Mouse (Mus musculus): ENCODE measurements at regions not wholly inside any gene's neighbourhood (a gene's known extent, or its start where the extent isn't known, plus 50 kb on each side); places are given as distances from the start of the nearest gene placed in this dataset.
"Not testable (repeated sequence)": the region's sequence is repeated elsewhere in the genome, so short reads cannot be mapped to it uniquely, and the experiment has no call there.

- DNase-seq, result no peak
Observed at GRCm38 (mm10) chr12:79989582-79990110, 123.2 kb downstream of the Zfp36l1 start.

DNA sequence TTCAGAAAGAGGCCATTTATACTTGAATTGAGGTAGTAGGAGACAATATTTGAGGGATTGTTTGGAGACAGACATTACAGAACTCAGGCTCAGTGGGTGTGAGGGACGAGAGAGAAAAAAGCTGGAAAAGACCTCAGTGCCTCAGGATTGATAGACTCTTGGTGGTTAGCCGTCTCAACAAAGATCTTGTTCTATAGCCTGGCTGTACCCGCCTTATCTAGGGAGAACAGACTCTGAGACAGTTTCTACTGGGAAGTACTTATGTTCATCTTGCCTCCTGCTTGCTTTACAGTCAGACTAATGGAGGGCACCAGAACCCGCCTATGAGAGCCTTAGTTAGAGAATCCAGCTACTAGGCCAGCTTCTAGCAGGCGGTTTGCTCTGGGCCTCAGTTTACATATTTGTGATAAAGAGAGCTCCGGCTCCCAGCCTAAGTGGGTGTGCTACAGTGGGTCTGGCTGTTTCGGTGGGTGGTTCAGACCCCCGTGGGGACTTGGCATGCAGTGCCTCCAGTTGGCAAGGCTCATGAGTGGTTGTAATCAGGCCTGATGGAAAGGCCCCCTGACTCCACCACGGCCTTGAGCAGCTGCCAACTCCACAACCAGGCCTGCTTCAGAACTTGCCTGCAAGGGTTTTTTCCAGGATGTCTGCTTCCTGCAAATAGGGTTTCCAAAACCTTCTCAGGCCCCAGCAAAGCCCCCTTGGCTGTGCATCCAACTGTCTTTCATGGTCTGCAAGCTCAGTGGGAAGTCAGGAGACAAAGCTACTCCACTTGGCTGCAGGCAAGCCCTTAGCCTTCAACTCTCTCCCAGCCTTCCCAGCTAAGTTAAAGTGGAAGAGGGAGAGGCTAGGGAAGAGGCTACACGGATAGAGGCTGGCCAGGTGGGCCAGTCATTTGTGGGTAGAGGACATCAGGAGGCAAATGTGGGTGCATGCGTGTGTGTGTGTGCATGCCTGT, 124.1 kb downstream of the Zfp36l1 start:
- DNase-seq, result no peak

DNA sequence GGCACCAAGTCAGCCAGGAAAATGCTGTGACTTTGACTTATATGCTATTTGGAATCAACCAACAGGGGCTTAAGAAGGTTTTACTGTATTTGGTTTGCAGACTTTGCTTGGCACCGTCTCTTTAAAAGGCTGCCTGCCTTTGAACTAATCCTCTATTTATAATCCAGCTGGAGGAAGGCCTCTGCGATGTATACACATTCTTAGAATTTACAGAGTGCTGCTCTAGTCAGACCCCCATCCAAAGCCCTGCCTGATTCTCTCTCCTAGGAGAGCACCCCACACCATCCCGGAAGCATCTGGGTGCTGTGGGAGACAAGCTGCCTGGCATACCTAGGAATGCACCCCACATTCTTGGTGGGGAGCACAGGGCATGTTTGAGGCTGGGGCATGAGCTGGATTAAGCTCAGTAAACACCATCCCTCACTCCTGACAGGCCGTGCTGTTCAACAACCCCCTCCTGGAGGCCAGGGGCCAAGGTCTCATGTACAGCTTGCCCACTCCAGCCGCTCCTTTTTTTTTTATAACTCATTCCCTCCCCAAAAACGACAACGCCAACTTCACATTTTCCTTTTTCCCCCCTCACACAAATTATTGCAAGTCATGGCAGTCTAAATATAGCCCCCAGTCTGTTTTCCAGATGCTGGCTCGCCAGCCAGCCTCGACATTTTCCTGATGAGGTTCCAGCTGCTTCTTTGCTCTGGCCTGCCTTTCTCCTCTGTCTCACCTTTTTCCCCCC, 126.4 kb downstream of the Zfp36l1 start:
- DNase-seq, result peak in 1 of 2 experiments; percentile 63

DNA sequence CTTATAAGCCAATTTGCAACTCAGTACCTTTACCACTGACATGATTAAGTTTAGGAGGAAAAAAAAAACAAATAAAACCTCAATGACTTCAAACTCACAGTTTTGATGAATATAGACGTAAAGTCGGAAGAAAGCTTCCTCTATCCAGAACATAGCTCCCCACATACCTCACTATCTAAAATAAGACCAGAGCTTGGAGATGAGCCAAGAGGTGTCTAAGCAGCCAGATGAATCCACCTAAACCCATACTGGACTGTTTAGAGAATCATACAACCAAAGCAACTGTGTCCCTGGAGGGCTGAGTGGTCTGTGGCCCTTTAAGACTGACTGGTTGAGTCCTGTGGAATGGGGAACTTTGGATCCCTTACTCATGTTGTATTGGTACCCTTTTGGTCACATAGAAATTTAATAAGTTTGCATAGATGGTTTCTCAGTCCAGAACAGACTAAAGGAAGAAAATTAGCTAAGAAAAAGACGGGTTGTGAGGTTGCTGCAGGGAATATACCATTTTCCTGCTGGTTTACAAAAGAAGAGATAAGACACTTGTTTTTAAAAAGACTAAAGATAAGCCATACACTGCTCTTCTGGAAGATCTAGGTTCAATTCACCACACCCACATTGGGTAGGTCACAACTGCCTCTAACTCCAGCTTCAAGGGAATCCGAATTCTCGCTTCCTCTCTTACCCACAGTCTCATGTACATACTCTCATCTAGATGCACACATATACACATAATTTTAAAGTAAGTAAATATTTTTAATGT, 127.6 kb downstream of the Zfp36l1 start:
- DNase-seq, result peak in 1 of 2 experiments; percentile 55

DNA sequence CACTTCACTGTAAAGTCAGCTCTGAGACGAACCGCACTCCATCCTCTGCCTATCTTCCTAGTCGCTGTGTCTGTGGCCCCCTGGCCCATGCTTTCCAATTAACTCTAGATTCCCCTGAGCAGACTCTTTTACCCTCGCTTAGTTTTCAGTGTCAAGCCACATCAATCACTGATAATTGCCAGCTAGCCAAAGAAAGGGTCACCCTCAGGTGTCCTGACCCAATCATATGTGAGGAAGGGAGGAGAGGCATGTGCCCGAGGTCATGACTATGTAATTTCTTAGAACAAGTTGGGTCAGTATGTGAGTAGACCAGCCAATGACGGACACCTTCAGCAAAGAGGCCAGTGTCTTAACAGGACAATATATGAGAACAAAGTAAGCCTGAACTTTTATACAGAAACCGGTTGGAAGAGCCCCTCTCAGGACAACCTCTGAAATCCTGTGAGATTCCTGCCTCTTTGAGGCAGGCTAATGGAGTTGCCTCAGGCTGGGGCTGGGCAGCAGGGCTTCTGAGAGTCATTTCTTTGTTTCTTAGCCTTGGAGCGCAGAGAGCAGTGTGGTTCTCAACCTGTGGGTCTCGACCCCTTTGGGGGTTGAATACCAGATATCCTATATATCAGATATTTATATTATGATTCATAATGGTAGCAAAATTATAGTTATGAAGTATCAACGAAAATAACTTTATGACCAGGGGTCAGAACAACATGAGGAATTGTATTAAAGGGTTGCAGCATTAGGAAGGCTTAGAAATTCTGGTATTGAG, 128.6 kb downstream of the Zfp36l1 start:
- no peak for DNase-seq

DNA sequence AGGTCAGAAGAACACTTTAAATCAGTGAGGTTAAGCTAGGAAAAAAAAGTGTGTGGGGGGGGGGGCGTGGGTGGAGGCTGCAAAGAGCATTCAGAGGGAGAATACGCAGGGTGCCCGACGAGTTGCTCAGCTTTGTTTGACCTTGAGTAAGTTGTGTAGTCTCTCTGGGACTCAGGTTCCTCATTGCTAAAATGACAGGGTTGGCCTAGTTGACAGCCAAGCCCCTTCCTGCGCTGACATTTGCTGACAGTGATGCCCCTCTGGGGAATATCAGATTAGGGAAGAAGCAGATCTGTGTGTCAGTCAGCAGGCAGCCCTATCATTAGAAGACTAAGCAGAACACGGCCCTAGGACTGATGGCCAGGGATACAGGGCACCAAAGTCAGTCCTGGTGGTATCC, 129.6 kb downstream of the Zfp36l1 start:
- DNase-seq, result no peak

DNA sequence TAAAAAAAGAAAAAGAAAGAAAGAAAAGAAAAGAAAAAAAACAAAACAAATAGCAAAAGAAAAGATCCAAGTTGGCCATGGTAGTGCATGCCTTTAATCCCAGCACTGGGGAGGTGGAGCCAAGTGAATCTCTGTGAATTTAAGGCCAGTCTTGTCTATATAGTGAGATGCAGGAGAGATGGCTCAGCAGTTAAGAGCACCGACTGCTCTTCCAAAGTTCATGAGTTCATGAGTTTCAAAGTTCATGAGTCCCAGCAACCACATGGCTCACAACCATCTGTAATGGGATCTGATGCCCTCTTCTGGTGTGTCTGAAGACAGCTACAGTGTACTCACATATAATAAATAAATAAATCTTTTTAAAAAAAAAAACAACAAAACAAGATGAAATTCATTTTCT, 130.3 kb downstream of the Zfp36l1 start:
- DNase-seq, result not testable (repeated sequence)

DNA sequence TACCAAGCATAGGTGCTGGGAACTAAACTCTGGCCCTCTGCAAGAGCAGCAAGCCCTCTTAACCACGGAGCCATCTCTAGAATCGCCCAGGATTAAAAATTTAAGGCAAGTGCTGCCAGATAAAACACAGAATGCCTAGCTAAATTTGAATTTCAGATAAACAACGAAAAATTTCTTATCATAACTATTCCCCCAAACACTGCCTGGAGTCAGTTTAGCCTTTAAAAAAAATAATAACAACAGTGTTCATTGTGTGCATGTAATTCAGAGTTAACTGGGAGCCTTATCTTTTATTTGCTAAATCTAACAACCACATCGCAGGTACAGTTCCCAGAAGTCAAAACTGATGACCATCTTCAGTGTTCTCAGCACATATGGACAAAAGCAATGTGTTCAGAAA, 132.1 kb downstream of the Zfp36l1 start:
- DNase-seq, result no peak

GRCm38 (mm10) chr12:79977136-79977535, 135.7 kb downstream of the Zfp36l1 start:
- no peak for DNase-seq

DNA sequence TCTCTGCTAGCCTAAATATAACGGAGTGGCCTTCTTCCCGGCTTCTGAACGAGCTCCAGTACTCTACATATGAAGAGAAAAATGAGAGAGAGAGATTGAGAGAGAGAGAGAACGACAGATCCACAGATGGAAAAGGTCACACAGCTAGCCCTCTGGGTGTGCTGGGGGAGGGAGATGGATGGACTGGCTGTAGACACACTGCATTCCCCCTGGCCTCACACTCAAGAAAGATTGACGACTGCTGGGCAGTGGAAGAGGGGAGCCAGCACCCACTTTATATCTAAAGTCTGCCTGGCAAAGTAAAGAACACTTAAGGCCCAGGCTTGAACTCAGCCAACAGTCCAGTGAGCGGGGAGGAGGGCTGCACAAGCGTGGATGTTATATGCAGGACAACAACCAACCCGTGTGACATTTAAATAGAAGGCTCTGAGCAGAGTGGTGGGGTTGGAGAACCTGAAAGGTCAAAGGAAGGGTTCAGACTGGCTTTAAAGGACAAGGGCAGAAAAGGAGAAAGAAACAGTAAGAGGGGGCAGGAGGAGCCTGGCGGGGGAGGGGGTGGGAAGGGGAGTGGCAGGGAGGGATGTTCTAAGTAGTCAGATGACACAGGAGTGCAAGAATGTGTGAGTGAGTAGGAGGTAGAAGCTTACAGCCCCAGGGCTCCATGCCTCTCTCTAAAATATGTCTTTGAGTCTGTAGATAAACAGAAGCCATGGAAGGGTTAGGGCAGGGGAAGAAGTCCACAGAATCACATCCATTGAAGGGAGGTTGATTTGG, 137.2 kb downstream of the Zfp36l1 start:
- no peak for DNase-seq

DNA sequence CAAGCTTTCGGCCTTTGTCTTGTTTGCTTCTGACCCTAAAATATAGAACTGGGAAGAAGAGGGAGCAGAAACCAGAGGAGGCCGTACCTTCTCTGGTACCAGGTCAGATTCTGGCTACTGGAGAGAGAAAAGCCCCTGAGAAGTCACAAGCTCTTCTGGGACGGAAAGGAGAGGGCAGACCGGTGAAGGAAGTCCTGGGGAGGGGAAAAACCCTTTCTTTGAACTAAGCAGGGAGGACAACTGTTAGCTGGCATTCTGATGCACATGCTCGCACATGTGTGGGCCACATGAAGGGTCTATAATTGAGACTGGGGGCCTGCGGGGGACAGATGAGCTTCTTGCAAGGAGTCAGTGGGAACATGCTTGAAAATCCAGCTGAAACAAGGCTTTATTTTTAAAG, 137.8 kb downstream of the Zfp36l1 start:
- no peak for DNase-seq

DNA sequence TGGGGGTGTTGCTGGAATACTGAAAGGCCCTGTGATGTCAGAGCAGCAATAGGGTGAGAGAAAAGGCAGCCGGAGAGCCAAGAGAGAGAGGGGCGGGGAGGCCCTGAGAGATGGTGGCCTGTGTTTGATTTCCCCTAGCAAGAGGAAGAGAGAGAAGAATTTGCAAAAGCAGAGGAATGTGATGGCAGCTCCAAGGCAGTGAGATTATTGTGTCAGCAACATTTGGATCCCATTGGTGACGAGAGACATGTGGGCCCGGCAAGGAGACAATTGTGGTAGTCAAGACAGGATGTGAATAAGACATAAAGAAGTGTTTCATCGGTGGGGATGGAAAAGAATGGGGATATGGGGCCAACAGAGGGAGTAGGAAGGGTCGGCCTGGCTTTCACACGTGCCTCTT, 138.3 kb downstream of the Zfp36l1 start:
- peak; percentile 69 to 79 for DNase-seq

DNA sequence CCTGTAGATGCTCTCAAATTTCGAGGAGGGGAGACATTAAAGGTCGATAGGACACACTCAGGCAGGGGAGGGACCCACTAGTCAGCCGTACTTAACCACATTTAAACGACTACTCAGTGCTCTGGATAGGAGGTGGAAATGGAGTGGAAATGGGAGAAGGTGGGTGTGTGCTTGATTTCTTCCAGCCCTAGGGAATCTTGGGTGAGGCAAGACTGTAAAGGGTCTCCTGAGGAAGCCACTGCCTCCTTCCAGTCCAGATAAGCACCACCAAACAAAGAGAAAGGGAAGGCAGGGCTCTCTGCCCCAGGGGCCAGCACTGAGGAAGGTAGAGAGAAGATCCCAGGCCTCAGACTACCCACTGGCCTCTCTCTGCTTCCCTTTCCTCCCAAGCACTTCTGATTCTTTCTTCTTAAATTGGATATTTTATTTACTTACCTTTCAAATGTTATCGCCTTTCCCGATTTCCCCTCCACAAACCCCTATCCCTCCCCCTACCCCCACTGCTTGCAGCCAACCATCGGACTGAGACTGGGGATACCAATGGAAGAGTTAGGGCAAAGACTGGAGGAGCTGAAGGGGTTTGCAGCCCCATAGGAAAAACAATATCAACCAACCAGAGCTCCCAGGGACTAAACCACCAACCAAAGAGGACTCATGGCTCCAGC, 139.1 kb downstream of the Zfp36l1 start:
- no peak for DNase-seq

- DNase-seq, result no peak
Observed at GRCm38 (mm10) chr12:79970981-79971390, 141.8 kb downstream of the Zfp36l1 start.

- DNase-seq, result peak; percentile 72 to 73
Observed at GRCm38 (mm10) chr12:79970227-79970901, 142.4 kb downstream of the Zfp36l1 start.

DNA sequence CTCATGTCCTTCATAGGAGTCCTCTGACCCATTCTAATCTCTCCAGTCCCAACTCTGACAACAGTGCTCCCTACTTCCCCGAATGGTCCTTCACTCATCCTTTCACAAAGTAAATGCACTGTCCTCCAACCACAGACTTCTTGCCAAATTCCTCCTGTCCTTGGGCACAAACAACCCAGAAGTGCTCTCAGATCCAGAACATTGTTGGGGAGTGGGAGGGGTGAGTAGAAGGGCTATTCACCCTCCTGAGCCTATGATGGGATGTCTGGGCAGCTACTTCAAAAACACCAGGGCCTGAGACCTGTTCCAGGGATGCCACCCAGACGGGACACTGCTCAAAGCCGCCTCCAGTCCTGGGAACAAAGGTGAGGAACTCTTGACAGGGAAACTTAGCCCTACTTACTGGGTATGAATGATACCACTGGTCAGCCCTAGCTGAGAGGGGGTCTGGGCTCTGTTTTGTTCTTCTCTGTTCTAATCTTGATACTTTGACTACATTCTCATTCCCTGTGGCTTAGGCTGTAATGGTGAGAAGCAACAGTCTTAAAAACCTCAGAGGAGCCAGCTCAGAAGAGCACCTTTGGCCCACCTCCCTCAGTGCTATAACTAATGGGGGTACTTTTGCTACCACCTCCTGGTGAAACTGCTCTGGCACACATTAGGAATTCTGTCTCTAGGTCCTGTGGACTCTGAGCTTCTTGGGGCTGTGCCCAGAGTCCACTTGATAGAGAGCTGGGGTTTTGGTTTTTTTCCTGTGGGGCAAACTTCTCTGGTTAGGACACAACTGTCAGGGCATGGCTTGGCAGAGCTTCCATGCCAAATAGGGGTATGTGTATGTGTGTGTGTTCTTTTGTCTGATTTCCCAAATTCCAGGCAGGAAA, 143.2 kb downstream of the Zfp36l1 start:
- peak; percentile 32 to 68 for DNase-seq

GRCm38 (mm10) chr12:79968676-79969075, 144.1 kb downstream of the Zfp36l1 start:
- DNase-seq, result peak in 1 of 2 experiments; percentile 35

Measured in heart, adult 18-20 months (tissue).